Mouse (Mus musculus) right cerebral cortex, postnatal 4 days (tissue): ENCODE data around the gene Aatf.
"Not testable (repeated sequence)": the region's sequence is repeated elsewhere in the genome, so short reads cannot be mapped to it uniquely, and the experiment has no call there.

ENCODE experiments used
- DNase-seq: peaks from one replicate; pipeline ENCODE4 v3.0.0-alpha.2; 2022

Aatf gene

GRCm38 (mm10) chr11:84430336-84430735 is 83.0 kb downstream of the Aatf start:
- DNase-seq = no peak

GRCm38 (mm10) chr11:84429581-84429980 is 83.7 kb downstream of the Aatf start:
- no peak for DNase-seq

- DNase-seq = no peak
Observed at GRCm38 (mm10) chr11:84426633-84426998, 86.7 kb downstream of the Aatf start.

GRCm38 (mm10) chr11:84425736-84426632 is 87.3 kb downstream of the Aatf start:
- DNase-seq = no peak

GRCm38 (mm10) chr11:84420779-84421178 is 92.5 kb downstream of the Aatf start:
- DNase-seq = no peak

GRCm38 (mm10) chr11:84413111-84413510 is 100.2 kb downstream of the Aatf start:
- no peak for DNase-seq

GRCm38 (mm10) chr11:84412201-84412934 is 101.0 kb downstream of the Aatf start:
- DNase-seq = no peak

GRCm38 (mm10) chr11:84411642-84412018 is 101.7 kb downstream of the Aatf start:
- DNase-seq = no peak

GRCm38 (mm10) chr11:84410879-84411641 is 102.3 kb downstream of the Aatf start:
- DNase-seq = no peak

GRCm38 (mm10) chr11:84410383-84410782 is 102.9 kb downstream of the Aatf start:
- DNase-seq = no peak

GRCm38 (mm10) chr11:84406733-84407132 is 106.6 kb downstream of the Aatf start:
- DNase-seq = no peak

- no peak for DNase-seq
Observed at GRCm38 (mm10) chr11:84395010-84395409, 118.3 kb downstream of the Aatf start.

GRCm38 (mm10) chr11:84393571-84393970 is 119.8 kb downstream of the Aatf start:
- no peak for DNase-seq

- not testable (repeated sequence) for DNase-seq
Observed at GRCm38 (mm10) chr11:84392066-84392465, 121.3 kb downstream of the Aatf start.

GRCm38 (mm10) chr11:84391126-84391525 is 122.2 kb downstream of the Aatf start:
- no peak for DNase-seq

- no peak for DNase-seq
Observed at GRCm38 (mm10) chr11:84389332-84389731, 124.0 kb downstream of the Aatf start.

- no peak for DNase-seq
Observed at GRCm38 (mm10) chr11:84383891-84384290, 129.4 kb downstream of the Aatf start.

GRCm38 (mm10) chr11:84382450-84382849 is 130.9 kb downstream of the Aatf start:
- DNase-seq = no peak

GRCm38 (mm10) chr11:84376510-84377365 is 136.6 kb downstream of the Aatf start:
- no peak for DNase-seq

GRCm38 (mm10) chr11:84375951-84376496 is 137.3 kb downstream of the Aatf start:
- no peak for DNase-seq

GRCm38 (mm10) chr11:84373122-84373521 is 140.2 kb downstream of the Aatf start:
- no peak for DNase-seq
